11 mouse cellular contexts compared by ENCODE assay signal in genomic region chr11:19012001-19012400, GRCm38 (mm10). TPM values are rescaled to one million over a fixed set of nuclear protein-coding genes. Genes with fewer than 3 reads are reported as not detected.
DNase-seq lines count a peak whose midpoint lies in the region; ATAC-seq and TF ChIP-seq lines count a peak whose summit lies in the region.
"Had no signal": no experiment of that assay in that cellular context is flagged by ENCODE, and none has a peak within 500 bp of the region (broad histone marks: within the 10 kb centered on the region; RNA-seq: fewer than 3 reads in every experiment).

No protein-coding gene starts in this region.

- no peak overlapping the region for H3K9ac ChIP-seq in lung, postnatal 0 days (replicated peaks; ENCODE audit: low read depth)
- H3K9ac ChIP-seq in intestine, embryonic 15.5 days, result peak overlapping the region; percentile 74; the same call in 1 of the 2 replicates
- peak overlapping the region; percentile 11; the same call in 1 of the 2 replicates for H3K9ac ChIP-seq in stomach, embryonic 15.5 days
- H3K9ac ChIP-seq: liver, embryonic 15.5 days had no signal

- no peak overlapping the region; the same call in 1 of the 2 replicates for H3K27ac ChIP-seq in lung, postnatal 0 days (ENCODE audit: low read length)
- H3K27ac ChIP-seq in intestine, embryonic 15.5 days, result peak overlapping the region; percentile 78; the same call in 1 of the 2 replicates
- peak overlapping the region; percentile 87 for H3K27ac ChIP-seq in stomach, embryonic 15.5 days
- H3K27ac ChIP-seq: liver, embryonic 15.5 days had no signal

- peak overlapping the region; percentile 76 for H3K4me2 ChIP-seq in lung, postnatal 0 days (replicated peaks; ENCODE audit: low read depth, low read length)
- peak overlapping the region; percentile 80 for H3K4me2 ChIP-seq in intestine, embryonic 15.5 days (replicated peaks)
- H3K4me2 ChIP-seq in stomach, embryonic 15.5 days, result peak overlapping the region; percentile 69
- H3K4me2 ChIP-seq: liver, embryonic 15.5 days had no signal

- H3K36me3 ChIP-seq in lung, postnatal 0 days (ENCODE audit: insufficient read depth, low read length), result no peaks in the 10 kb centered on the region
- H3K36me3 ChIP-seq in intestine, embryonic 15.5 days, result no peaks in the 10 kb centered on the region
- no peaks in the 10 kb centered on the region; the same call in 1 of the 2 replicates for H3K36me3 ChIP-seq in stomach, embryonic 15.5 days
- H3K36me3 ChIP-seq: liver, embryonic 15.5 days had no signal

- TF ChIP-seq EP300 in lung, postnatal 0 days (IDR thresholded peaks at IDR 0.05), result no peak

- peak; percentile 52 to 55 for DNase-seq in cerebellum, postnatal 10 days
- DNase-seq in cerebellum, postnatal 4 days (ENCODE audit: low spot score in 2 of 2), result no peak
- DNase-seq in lung, postnatal 0 days (ENCODE audit: low spot score), result no peak
- no peak for DNase-seq in lung, postnatal 10 days
- no peak for DNase-seq in right cerebral cortex, postnatal 25 days
- DNase-seq in kidney, adult 18-20 months, result no peak
- DNase-seq: kidney, postnatal 10 days; thymus, postnatal 4 days had no signal

- H3K4me3 ChIP-seq in lung, postnatal 0 days (ENCODE audit: low read depth, low read length), result no peak overlapping the region; the same call in 1 of the 2 replicates
- H3K4me3 ChIP-seq in intestine, embryonic 15.5 days (replicated peaks), result peak overlapping the region; percentile 70; the same call in 1 of the 2 replicates
- H3K4me3 ChIP-seq in stomach, embryonic 15.5 days (replicated peaks), result peak overlapping the region; percentile 73
- H3K4me3 ChIP-seq: liver, embryonic 15.5 days had no signal

- TF ChIP-seq CTCF in lung, postnatal 0 days (IDR thresholded peaks at IDR 0.05), result no peak

- no peak for ATAC-seq in lung, postnatal 0 days
- ATAC-seq in intestine, embryonic 15.5 days, result no peak
- no peak for ATAC-seq in stomach, embryonic 15.5 days (ENCODE audit: insufficient read depth, low FRiP score, low read depth)

- no peaks in the 10 kb centered on the region for H3K4me1 ChIP-seq in lung, postnatal 0 days (ENCODE audit: insufficient read depth, low read depth, low read length)
- H3K4me1 ChIP-seq in intestine, embryonic 15.5 days (replicated peaks), result peaks cover 6% of the 10 kb centered on the region; the same call in 1 of the 2 replicates
- peaks cover 9% of the 10 kb centered on the region for H3K4me1 ChIP-seq in stomach, embryonic 15.5 days
- H3K4me1 ChIP-seq: liver, embryonic 15.5 days had no signal

- 0 out of 2 replicates have a peak, but pooled peaks cover 7% of the 10 kb centered on the region for H3K27me3 ChIP-seq in lung, postnatal 0 days (replicated peaks; ENCODE audit: insufficient read depth, low read length)
- no peaks in the 10 kb centered on the region for H3K27me3 ChIP-seq in intestine, embryonic 15.5 days (replicated peaks)
- H3K27me3 ChIP-seq in stomach, embryonic 15.5 days (replicated peaks), result no peaks in the 10 kb centered on the region

- 56% methylated on average over 2 of the region's 2 CpGs for WGBS in lung, postnatal 0 days
- 55% methylated on average over 2 of the region's 2 CpGs for WGBS in intestine, embryonic 15.5 days
- 20% methylated on average over 2 of the region's 2 CpGs for WGBS in stomach, embryonic 15.5 days

- H3K9me3 ChIP-seq in lung, postnatal 0 days (ENCODE audit: low read length), result no peaks in the 10 kb centered on the region
- H3K9me3 ChIP-seq in intestine, embryonic 15.5 days, result no peaks in the 10 kb centered on the region
- no peaks in the 10 kb centered on the region for H3K9me3 ChIP-seq in stomach, embryonic 15.5 days
- H3K9me3 ChIP-seq: liver, embryonic 15.5 days had no signal

RNA-seq across cellular contexts. Expression of gene Meis1, which starts 6.8 kb away (rescaled TPM):
- 39.6 and 44.9 TPM in 2 replicates for polyA plus RNA-seq in lung, postnatal 0 days (2015; fragmentation: Nextera tagmentation; extraction: Ambion mirVana)
- polyA plus RNA-seq in intestine, embryonic 15.5 days (2015; fragmentation: Nextera tagmentation; extraction: Ambion mirVana), result 106 and 112 TPM in 2 replicates
- 139 and 150 TPM in 2 replicates for polyA plus RNA-seq in stomach, embryonic 15.5 days (2015; fragmentation: Nextera tagmentation; extraction: Ambion mirVana)

Comparison
In these comparisons a context has a peak if more than half of its experiments do, and no peak if none do; other contexts are left out.
1. DNase-seq: peak in cerebellum, postnatal 10 days (2 of 2); none in cerebellum, postnatal 4 days (0 of 2), lung, postnatal 0 days (single experiment), lung, postnatal 10 days (single experiment), right cerebral cortex, postnatal 25 days (single experiment) and kidney, adult 18-20 months (single experiment).
2. Peak in every context shown above with its lines, with median percentiles within 50 percentile points of each other: H3K4me2 ChIP-seq.